Mouse (Mus musculus) C2C12 (cell line): ENCODE data around the gene Dpysl4.

Source experiments
- CEBPB ChIP-seq: IDR thresholded peaks from one replicate; pipeline ENCODE4 v1.6.1; 2011; ENCODE audit warnings: low read depth, mild to moderate bottlenecking, control low read depth, moderate library complexity
- CTCF ChIP-seq: IDR thresholded peaks from one replicate; pipeline ENCODE4 v1.5.1; 2011; ENCODE audit not compliant: control insufficient read depth, insufficient read depth, insufficient read length
- MAX ChIP-seq: IDR thresholded peaks from one replicate; pipeline ENCODE4 v1.6.1; 2011; ENCODE audit warnings: mild to moderate bottlenecking, control low read depth
- MYOG ChIP-seq: IDR thresholded peaks from one replicate; pipeline ENCODE4 v1.6.1; 2011; ENCODE audit not compliant: control insufficient read depth, insufficient read length; ENCODE audit errors: extremely low read depth
- USF1 ChIP-seq: IDR thresholded peaks from one replicate; pipeline ENCODE4 v1.6.1; 2011; ENCODE audit warnings: low read depth, mild to moderate bottlenecking, control low read depth, moderate library complexity

DNA sequence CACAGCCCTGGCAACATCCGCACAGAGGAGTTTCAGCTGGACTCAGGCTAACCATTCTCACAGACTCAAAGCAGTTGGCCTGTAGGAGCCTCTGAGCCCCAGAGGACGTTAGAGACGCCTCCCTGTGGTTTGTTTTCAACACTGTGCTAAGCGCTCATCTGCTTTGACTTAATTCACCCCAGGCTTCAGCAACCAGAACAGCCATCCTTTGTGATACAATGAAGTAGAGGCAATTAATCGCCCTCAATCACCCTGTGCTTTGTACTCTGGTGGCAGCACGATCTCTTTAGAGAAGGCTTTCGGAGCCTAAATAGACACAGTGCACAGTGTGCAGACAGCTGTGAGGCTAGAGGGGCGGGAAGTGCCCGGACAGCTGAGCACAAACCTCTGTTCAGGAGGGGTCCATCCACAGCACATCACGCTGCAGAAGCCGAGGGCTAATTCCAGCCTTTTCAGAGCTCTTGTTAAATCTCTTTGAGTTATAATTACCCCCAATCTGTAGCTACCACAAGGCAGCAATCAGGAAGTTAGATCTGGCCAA is 54.2 kb downstream of the Dpysl4 start:
- no peak for TF ChIP-seq CTCF
- TF ChIP-seq MAX = no peak
- no peak for TF ChIP-seq USF1
- no peak for TF ChIP-seq MYOG
- no peak for TF ChIP-seq CEBPB
